Mouse (Mus musculus) adrenal gland, adult 18-20 months (tissue): ENCODE measurements around the gene Il16. TPM values are rescaled to one million over a fixed set of nuclear protein-coding genes. Genes with fewer than 3 reads are reported as not detected.

Experiments
- DNase-seq, 2 experiments: peaks; one replicate each; pipeline ENCODE4 v3.0.0; 2021 to 2022; ENCODE audit warnings: low spot score in 2 of 2
- total RNA-seq, 2 experiments: library from RNA; stranded (reverse); gene quantifications; 1 replicate in 1 of 2; 2 replicates in 1 of 2; pipeline ENCODE4 v1.2.3; 2021

Il16 gene
- total RNA-seq, 2 experiments from 2014 or later, result 5.6 to 6.3 TPM

DNA sequence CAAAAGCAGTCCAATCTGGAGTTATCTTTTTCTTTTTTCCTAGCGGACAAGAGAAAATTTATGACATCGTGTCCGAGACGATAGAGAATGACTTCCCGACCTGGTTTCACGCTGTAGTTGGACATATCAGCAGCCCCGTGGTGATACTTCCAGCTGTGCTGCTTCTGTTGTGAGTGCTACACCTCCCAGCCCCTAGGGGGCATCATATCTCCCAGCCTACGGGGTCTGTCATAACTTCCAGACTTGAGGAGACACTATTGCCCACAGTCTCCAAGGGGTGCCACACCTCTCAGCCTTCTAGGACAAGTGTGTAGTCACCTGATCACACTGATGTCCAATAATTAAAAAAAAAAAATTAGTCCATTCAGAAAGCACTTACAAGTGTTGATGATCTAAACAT is 129.7 kb downstream of the Il16 start:
- peak in 1 of 2 experiments; percentile 18 for DNase-seq

DNA sequence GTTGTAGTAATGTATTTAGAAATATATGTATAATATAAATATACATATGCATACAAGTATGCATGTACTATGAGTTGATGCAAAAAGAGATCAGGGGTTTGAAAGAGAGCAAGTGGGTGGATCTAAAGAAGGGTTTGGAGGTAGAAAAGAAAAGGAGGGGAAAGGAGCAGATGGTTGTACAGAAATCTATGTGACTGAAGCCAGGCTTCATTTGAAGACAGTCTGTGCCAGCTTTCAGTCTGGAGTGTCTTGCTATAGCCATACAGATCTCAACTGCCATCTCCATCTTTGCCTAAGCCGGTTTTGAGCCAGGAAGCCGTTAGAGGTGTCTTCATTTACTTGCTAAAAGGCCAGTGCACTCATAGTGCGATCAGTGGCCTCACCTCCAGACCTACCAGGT is 130.3 kb downstream of the Il16 start:
- no peak for DNase-seq

DNA sequence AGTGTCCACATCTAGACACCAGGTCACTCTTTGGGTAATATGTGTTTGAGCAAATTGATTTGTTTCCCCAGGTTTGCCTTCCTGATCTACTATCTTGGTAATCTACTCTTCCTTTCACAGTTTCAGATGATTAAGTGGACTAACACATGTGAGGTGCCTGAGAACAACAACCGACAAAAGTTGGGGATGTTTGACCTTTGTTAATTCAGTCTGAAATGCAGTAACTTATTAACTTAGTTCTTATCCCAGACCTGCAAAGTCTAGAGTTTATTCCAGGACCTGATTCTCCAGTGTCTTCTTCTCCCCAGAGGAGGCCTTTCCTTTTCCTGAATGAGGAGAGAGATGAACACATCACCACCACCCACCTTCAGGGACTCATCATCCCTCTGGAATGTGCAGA is 133.6 kb downstream of the Il16 start:
- no peak for DNase-seq

DNA sequence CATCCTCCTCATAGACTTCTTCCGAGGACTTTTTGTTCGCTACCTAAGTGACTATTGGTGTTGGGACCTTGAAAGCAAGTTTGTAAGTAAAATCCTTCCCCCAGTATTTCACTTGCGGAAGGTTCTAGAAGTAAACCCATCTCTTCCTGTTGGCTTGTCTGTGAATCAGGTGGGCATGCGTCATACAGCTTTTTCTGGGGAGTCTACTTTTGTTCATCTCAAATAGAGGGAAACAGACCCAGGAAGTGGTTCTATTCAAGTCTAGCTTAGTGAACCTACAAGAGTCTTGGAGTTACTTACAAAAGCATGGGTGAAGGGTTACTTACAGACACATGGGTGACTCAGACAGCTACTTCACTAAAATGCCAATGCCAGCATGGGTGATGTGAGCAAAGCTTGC is 135.6 kb downstream of the Il16 start:
- no peak for DNase-seq

DNA sequence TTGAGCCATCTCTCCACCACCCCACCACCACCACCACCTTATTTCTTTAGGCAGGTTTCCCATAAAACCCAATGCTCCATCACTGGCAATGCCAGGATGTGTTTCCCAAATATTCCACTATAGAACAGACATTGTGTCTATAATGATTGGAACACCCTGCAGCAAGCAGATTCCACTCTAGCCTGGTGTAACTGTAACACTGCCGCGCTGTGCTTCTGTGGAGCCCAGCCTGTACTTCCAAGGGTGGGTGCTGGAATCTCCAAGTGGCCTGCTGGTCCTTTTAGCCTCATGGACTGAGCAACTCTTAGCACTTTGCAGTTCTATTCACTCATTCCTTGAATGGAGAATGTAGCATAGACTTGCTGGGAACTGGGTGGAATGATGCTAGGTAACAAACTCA is 138.7 kb downstream of the Il16 start:
- no peak for DNase-seq

DNA sequence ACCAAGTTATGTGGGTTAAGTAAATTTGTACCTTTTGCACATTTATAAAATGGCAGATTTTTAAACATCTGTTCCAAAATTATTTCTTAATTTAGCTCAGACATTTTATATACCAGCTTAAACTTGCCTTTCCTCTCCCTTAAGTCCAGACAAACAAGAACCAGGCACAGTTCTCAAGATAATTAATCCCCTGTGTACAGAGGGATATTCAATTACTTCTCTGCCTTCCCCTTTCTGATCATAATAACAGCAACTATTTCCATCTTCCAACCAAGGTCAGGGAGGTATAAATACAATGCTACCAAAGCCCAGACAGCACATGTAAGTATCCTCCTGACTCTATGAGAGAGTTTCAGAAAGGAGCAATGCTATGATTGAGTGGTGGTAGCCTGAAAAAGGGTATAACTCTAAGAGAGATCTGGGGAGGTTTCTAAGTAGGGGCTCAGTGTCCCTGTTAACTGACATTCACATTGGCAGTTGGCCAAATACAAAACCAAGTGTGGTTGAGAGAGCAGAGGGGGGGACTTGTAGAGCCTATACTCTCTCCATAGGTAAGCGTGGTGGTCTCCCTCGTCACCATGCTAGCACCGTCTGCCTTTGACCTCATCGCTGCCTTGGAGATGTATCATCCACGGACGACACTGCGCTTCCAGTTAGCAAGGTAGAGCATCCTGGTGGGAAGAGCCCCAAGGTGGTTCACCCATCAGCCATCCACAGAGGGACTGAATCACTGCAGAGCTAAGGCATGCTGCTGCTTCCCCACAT is 141.2 kb downstream of the Il16 start:
- DNase-seq, result no peak

DNA sequence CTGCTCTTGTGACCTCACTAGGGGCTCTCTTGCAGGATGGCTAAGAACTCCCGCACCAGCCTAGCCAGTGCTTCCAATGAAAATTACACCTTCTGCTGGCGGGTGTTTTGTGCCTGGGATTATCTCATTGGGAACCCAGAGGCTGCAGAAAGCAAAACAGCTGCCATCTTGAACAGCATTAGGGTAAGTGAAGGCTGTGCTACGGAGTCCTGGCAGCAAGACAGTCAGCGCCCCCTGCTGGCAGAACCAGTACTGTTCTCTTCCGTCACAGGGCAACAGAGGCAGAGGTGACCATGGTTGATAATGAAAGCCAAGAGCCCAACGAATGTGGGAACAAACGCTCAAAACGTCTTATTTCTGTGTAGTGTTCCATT is 145.6 kb downstream of the Il16 start:
- peak; percentile 37 to 76 for DNase-seq

DNA sequence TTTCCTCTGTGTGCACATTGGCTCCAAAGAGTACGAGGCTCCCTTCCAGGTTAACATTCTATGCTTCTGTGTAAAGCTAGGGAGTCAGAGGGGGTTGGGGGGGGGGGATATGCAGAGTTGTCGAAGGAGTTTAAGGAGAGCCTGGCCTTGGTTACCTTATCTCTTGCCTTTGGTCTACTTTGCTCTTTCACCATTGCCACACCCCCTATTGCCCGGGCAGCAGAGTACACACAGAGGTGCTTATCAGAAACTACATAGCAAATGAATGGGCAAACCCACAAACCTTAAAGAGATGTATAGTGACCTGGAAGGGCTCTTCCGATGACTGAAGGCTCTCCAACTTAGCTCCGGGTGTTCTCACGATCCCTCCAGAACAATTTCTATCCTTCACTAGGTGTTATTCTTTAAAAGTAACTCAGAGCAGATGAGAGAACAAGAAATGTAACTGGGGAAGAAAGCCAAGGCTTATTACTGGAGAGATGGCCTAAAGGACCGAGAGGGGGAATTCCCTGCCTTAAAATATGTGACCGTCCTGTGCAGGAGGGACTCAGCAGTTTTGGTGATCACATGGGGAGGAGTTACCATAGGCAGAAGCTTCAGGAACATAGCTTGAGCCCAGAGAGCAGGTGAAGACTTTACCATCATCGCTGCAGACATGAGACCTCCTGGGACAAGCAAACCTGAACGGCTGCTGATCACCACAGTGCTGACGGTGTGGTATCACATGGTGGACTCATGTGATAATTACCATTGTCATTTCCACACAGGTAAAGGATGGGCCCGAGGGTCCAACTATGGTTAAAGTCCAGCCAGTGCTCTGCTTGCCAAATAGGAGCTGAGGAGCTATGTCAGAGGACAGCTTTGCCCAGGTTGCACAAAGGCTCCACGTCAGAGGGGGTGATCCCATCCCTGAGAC is 146.3 kb downstream of the Il16 start:
- no peak for DNase-seq

DNA sequence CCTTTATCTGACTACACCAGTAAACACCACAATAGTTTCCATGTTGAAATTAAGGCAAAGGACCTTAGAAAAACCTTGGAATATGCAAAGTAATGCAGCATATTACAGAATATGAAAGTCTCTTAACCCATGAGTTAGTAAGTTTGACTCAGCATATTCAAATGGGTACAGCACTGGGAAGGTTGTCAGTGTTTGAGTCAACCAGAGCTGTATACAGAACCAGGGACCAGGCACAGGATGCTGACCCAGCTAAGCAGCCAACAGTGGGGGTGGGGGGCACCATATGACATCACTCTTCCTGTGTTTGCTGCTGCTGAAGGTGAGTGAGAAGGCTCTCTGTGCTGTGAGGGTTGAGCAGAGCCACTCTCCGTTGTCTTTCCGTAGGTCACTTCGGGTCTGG is 148.5 kb downstream of the Il16 start:
- DNase-seq, result no peak

DNA sequence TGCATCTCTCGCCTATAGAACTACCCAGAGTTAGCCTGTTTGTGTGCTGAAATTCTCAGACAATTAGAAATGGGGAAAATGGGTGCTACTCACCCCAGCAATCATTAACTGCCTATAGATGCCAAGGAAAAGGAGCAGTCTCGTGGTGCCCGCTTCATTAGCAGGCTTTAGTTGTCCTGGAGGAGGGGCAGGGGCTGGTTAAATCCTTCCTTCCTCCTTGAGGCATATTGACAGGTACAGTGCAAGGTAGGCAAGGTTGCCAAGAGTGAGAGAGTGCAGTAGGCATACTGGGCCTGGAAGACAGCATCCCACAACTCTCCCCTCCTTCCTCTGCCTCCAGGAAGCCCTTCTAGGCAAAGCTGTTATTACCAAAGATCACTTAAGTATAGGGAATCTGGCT is 151.5 kb downstream of the Il16 start:
- DNase-seq, result no peak

Other genes starting within 250 kb of the Il16 start
- under 1 TPM; 0.10 to 0.13 TPM for gene Tmc3, start 160.8 kb downstream of the Il16 start, total RNA-seq
- 10 to 100 TPM; 22.9 to 26.0 TPM for gene Stard5, start 113.8 kb downstream of the Il16 start, total RNA-seq
- gene Cfap161, start 49.2 kb upstream of the Il16 start, total RNA-seq, result under 1 TPM; 0.63 to 0.74 TPM
- 10 to 100 TPM; 12.7 to 17.4 TPM for gene Tlnrd1, start 138.6 kb upstream of the Il16 start, total RNA-seq
- 100 to 1,000 TPM in 1 of 2 experiments, 10 to 100 TPM in 1; 92.9 to 101 TPM for gene Mesd, start 138.7 kb upstream of the Il16 start, total RNA-seq